Mouse (Mus musculus): ENCODE measurements around the gene Ebf1. TPM values are rescaled to one million over a fixed set of nuclear protein-coding genes. Genes with fewer than 3 reads are reported as not detected.

Gene Ebf1
- polyA plus RNA-seq, 1 experiment from 2014 or later: 13.3 TPM

GRCm38 (mm10) chr11:44900496-44900895, 283.4 kb downstream of the Ebf1 start:
- 83% methylated on average over 7 of the region's 7 CpGs for WGBS
- Histone ChIP-seq H3K4me1 (ENCODE audit: control insufficient read depth, insufficient read depth, low read length) (no peaks in the 10 kb centered on the region), H3K9me3 (ENCODE audit: control insufficient read depth, low read depth, low read length) (no peaks in the 10 kb centered on the region), H3K4me2 (replicated peaks; ENCODE audit: low read depth, low read length) (no peak overlapping the region), H3K9ac (replicated peaks; ENCODE audit: low read depth, low read length) (no peak overlapping the region), H3K4me3 (ENCODE audit: low read depth, low read length) (no peak overlapping the region), H3K36me3 (ENCODE audit: control insufficient read depth, insufficient read depth, low read length) (no peaks in the 10 kb centered on the region), H3K27ac (ENCODE audit: low read length) (no peak overlapping the region), H3K27me3 (ENCODE audit: control insufficient read depth, insufficient read depth, low read length) (no peaks in the 10 kb centered on the region)
- no peak for ATAC-seq (ENCODE audit: insufficient number of reproducible peaks, insufficient read depth, low FRiP score, low read depth)

DNA sequence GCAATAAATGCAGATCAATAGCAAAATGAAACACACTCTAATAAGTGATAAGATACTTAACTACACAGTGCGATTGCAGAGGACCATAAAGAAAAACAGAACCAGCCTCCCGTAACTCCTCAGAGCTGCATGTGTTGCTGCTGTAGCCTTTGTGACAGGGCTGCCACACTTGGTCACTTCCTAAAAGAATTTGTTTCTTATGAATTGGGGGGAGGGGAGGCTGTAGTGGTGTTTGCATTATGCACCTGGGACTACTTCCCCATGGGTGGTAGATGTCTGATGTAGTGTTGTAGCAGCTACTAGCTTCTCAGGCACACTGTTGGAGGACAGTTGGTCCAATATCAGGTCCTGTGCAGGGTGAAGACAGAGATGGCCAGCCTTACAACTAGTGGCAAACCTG, 284.6 kb downstream of the Ebf1 start:
- WGBS: 78% methylated on average over 2 of the region's 2 CpGs
- no peaks in the 10 kb centered on the region for H3K36me3 ChIP-seq (ENCODE audit: control insufficient read depth, insufficient read depth, low read length)

GRCm38 (mm10) chr11:44902165-44902564, 285.0 kb downstream of the Ebf1 start:
- WGBS: 34% methylated on average over 6 of the region's 6 CpGs
- Histone ChIP-seq H3K4me1 (ENCODE audit: control insufficient read depth, insufficient read depth, low read length) (no peaks in the 10 kb centered on the region), H3K27ac (ENCODE audit: low read length) (no peak overlapping the region), H3K9me3 (ENCODE audit: control insufficient read depth, low read depth, low read length) (no peaks in the 10 kb centered on the region), H3K36me3 (ENCODE audit: control insufficient read depth, insufficient read depth, low read length) (no peaks in the 10 kb centered on the region), H3K4me2 (replicated peaks; ENCODE audit: low read depth, low read length) (no peak overlapping the region), H3K4me3 (ENCODE audit: low read depth, low read length) (no peak overlapping the region), H3K9ac (replicated peaks; ENCODE audit: low read depth, low read length) (no peak overlapping the region), H3K27me3 (ENCODE audit: control insufficient read depth, insufficient read depth, low read length) (no peaks in the 10 kb centered on the region)
- ATAC-seq (ENCODE audit: insufficient number of reproducible peaks, insufficient read depth, low FRiP score, low read depth): no peak

More for the DNA sequence above, 284.6 kb downstream of the Ebf1 start:
- ATAC-seq (ENCODE audit: insufficient number of reproducible peaks, insufficient read depth, low FRiP score, low read depth): no peak
- Histone ChIP-seq H3K4me2 (replicated peaks; ENCODE audit: low read depth, low read length) (no peak overlapping the region), H3K27ac (ENCODE audit: low read length) (no peak overlapping the region), H3K27me3 (ENCODE audit: control insufficient read depth, insufficient read depth, low read length) (no peaks in the 10 kb centered on the region), H3K4me1 (ENCODE audit: control insufficient read depth, insufficient read depth, low read length) (no peaks in the 10 kb centered on the region), H3K9me3 (ENCODE audit: control insufficient read depth, low read depth, low read length) (no peaks in the 10 kb centered on the region), H3K4me3 (ENCODE audit: low read depth, low read length) (no peak overlapping the region), H3K9ac (replicated peaks; ENCODE audit: low read depth, low read length) (no peak overlapping the region)

GRCm38 (mm10) chr11:44904121-44904520, 287.0 kb downstream of the Ebf1 start:
- Histone ChIP-seq H3K27ac (ENCODE audit: low read length) (no peak overlapping the region), H3K4me2 (replicated peaks; ENCODE audit: low read depth, low read length) (no peak overlapping the region), H3K36me3 (ENCODE audit: control insufficient read depth, insufficient read depth, low read length) (no peaks in the 10 kb centered on the region), H3K4me1 (ENCODE audit: control insufficient read depth, insufficient read depth, low read length) (no peaks in the 10 kb centered on the region), H3K9ac (replicated peaks; ENCODE audit: low read depth, low read length) (no peak overlapping the region), H3K4me3 (ENCODE audit: low read depth, low read length) (no peak overlapping the region), H3K9me3 (ENCODE audit: control insufficient read depth, low read depth, low read length) (no peaks in the 10 kb centered on the region), H3K27me3 (ENCODE audit: control insufficient read depth, insufficient read depth, low read length) (no peaks in the 10 kb centered on the region)
- no peak for ATAC-seq (ENCODE audit: insufficient number of reproducible peaks, insufficient read depth, low FRiP score, low read depth)
- 69% methylated on average over 9 of the region's 9 CpGs for WGBS

GRCm38 (mm10) chr11:44906456-44906855, 289.3 kb downstream of the Ebf1 start:
- Histone ChIP-seq H3K27ac (ENCODE audit: low read length) (no peak overlapping the region), H3K4me3 (ENCODE audit: low read depth, low read length) (no peak overlapping the region), H3K36me3 (ENCODE audit: control insufficient read depth, insufficient read depth, low read length) (no peaks in the 10 kb centered on the region), H3K4me1 (ENCODE audit: control insufficient read depth, insufficient read depth, low read length) (no peaks in the 10 kb centered on the region), H3K9me3 (ENCODE audit: control insufficient read depth, low read depth, low read length) (no peaks in the 10 kb centered on the region), H3K27me3 (ENCODE audit: control insufficient read depth, insufficient read depth, low read length) (no peaks in the 10 kb centered on the region), H3K9ac (replicated peaks; ENCODE audit: low read depth, low read length) (no peak overlapping the region), H3K4me2 (replicated peaks; ENCODE audit: low read depth, low read length) (no peak overlapping the region)
- WGBS: 42% methylated on average over 5 of the region's 5 CpGs
- ATAC-seq (ENCODE audit: insufficient number of reproducible peaks, insufficient read depth, low FRiP score, low read depth): no peak

DNA sequence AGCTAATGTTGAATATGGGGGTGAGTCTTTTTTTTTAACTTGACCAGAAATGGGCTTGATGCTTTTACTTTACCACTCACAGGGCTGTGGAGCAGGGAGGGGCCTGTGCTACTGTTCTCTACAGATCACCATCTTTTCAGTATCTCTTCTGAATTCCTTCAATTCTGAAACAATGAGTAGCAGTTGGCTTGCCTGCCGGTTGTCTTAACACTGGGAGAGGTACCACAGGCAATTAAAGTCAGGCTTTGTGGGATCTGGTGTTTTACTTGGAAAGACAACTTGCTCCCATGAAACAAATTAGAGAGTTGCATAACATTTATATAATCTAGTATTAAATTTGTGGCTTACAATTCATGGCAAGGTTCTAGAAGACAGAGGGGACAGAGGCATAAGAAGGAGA, 294.6 kb downstream of the Ebf1 start:
- Histone ChIP-seq H3K36me3 (ENCODE audit: control insufficient read depth, insufficient read depth, low read length) (no peaks in the 10 kb centered on the region), H3K9ac (replicated peaks; ENCODE audit: low read depth, low read length) (no peak overlapping the region), H3K4me3 (ENCODE audit: low read depth, low read length) (no peak overlapping the region), H3K4me1 (ENCODE audit: control insufficient read depth, insufficient read depth, low read length) (no peaks in the 10 kb centered on the region), H3K27me3 (ENCODE audit: control insufficient read depth, insufficient read depth, low read length) (no peaks in the 10 kb centered on the region), H3K9me3 (ENCODE audit: control insufficient read depth, low read depth, low read length) (no peaks in the 10 kb centered on the region), H3K4me2 (replicated peaks; ENCODE audit: low read depth, low read length) (no peak overlapping the region), H3K27ac (ENCODE audit: low read length) (no peak overlapping the region)
- 63% methylated on average over 1 of the region's 1 CpGs for WGBS
- no peak for ATAC-seq (ENCODE audit: insufficient number of reproducible peaks, insufficient read depth, low FRiP score, low read depth)

DNA sequence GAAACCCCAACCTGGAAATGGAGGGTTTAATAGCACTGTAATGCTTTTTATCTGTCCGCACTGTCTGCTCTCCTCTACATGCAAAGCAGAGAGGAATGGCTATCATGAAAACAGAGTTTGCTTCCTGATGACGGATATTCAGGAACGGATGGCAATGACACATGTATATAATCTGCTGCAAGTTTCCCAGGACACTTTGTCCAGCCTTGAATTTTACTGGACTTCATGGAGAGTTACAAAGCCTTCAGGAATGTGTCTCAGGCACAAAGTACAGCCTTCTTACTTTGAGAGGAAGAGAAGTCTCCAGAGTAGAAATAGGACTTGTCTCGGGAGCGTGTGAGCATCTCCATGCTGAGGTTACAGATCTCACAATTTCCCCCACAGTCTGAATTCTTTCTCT, 296.7 kb downstream of the Ebf1 start:
- WGBS: 65% methylated on average over 5 of the region's 5 CpGs
- Histone ChIP-seq H3K4me2 (replicated peaks; ENCODE audit: low read depth, low read length) (no peak overlapping the region), H3K9ac (replicated peaks; ENCODE audit: low read depth, low read length) (no peak overlapping the region), H3K9me3 (ENCODE audit: control insufficient read depth, low read depth, low read length) (no peaks in the 10 kb centered on the region), H3K36me3 (ENCODE audit: control insufficient read depth, insufficient read depth, low read length) (no peaks in the 10 kb centered on the region), H3K4me1 (ENCODE audit: control insufficient read depth, insufficient read depth, low read length) (no peaks in the 10 kb centered on the region), H3K4me3 (ENCODE audit: low read depth, low read length) (no peak overlapping the region), H3K27ac (ENCODE audit: low read length) (no peak overlapping the region), H3K27me3 (ENCODE audit: control insufficient read depth, insufficient read depth, low read length) (no peaks in the 10 kb centered on the region)
- ATAC-seq (ENCODE audit: insufficient number of reproducible peaks, insufficient read depth, low FRiP score, low read depth): no peak

- Histone ChIP-seq H3K9ac (replicated peaks; ENCODE audit: low read depth, low read length) (no peak overlapping the region), H3K9me3 (ENCODE audit: control insufficient read depth, low read depth, low read length) (no peaks in the 10 kb centered on the region), H3K27ac (ENCODE audit: low read length) (no peak overlapping the region), H3K4me3 (ENCODE audit: low read depth, low read length) (no peak overlapping the region), H3K36me3 (ENCODE audit: control insufficient read depth, insufficient read depth, low read length) (no peaks in the 10 kb centered on the region), H3K27me3 (ENCODE audit: control insufficient read depth, insufficient read depth, low read length) (no peaks in the 10 kb centered on the region), H3K4me2 (replicated peaks; ENCODE audit: low read depth, low read length) (no peak overlapping the region), H3K4me1 (ENCODE audit: control insufficient read depth, insufficient read depth, low read length) (no peaks in the 10 kb centered on the region)
- WGBS: 60% methylated on average over 8 of the region's 8 CpGs
- ATAC-seq (ENCODE audit: insufficient number of reproducible peaks, insufficient read depth, low FRiP score, low read depth): no peak
These were observed 299.9 kb downstream of the Ebf1 start for GRCm38 (mm10) chr11:44917059-44917458.

DNA sequence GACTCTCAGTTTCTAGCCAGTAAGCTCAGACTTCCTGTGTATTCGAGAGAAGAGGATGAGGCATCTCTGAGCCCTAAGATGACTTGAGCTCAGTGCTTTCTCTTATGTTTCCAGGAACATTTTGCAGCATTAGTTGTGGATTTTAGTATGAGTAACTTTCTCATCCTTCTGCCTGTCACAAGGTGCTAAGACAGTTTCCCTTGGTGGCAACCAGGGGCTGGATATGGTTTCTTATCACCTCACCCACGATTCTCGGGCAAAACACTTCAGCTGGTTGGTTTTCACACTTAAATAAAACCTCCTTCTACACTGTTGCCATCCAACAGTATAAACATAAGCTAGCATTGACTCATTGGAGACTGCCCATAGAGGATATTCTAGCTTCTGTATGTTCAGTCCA, 306.0 kb downstream of the Ebf1 start:
- Histone ChIP-seq H3K4me3 (ENCODE audit: low read depth, low read length) (no peak overlapping the region), H3K4me2 (replicated peaks; ENCODE audit: low read depth, low read length) (no peak overlapping the region), H3K27me3 (ENCODE audit: control insufficient read depth, insufficient read depth, low read length) (no peaks in the 10 kb centered on the region), H3K9ac (replicated peaks; ENCODE audit: low read depth, low read length) (no peak overlapping the region), H3K36me3 (ENCODE audit: control insufficient read depth, insufficient read depth, low read length) (no peaks in the 10 kb centered on the region), H3K4me1 (ENCODE audit: control insufficient read depth, insufficient read depth, low read length) (no peaks in the 10 kb centered on the region), H3K9me3 (ENCODE audit: control insufficient read depth, low read depth, low read length) (no peaks in the 10 kb centered on the region), H3K27ac (ENCODE audit: low read length) (no peak overlapping the region)
- WGBS: 64% methylated on average over 3 of the region's 3 CpGs
- ATAC-seq (ENCODE audit: insufficient number of reproducible peaks, insufficient read depth, low FRiP score, low read depth): no peak
